Mouse (Mus musculus) embryonic facial prominence, embryonic 14.5 days (tissue): ENCODE measurements around the gene Naip5. TPM values are rescaled to one million over a fixed set of nuclear protein-coding genes. Genes with fewer than 3 reads are reported as not detected.

Experiments used
- polyA plus RNA-seq: library from polyadenylated mRNA; unstranded; fragments of >200 nt; fragmentation: Nextera tagmentation; extraction: Ambion mirVana; gene quantifications from 2 replicates; pipeline ENCODE4 v1.2.1, GENCODE M21; 2014

The Naip5 gene
- polyA plus RNA-seq, 1 experiment from 2014 or later, result 0.25 TPM

Other genes with a start within 250 kb of the Naip5 start
- gene Mccc2, start 230.7 kb downstream of the Naip5 start, polyA plus RNA-seq, result 37.5 and 44.2 TPM in 2 replicates
- gene Bdp1, start 142.3 kb downstream of the Naip5 start, polyA plus RNA-seq, result 22.6 and 23.2 TPM in 2 replicates
- 161 and 172 TPM in 2 replicates for gene Serf1, start 138.3 kb downstream of the Naip5 start, polyA plus RNA-seq
- 43.0 and 50.9 TPM in 2 replicates for gene Smn1, start 121.5 kb downstream of the Naip5 start, polyA plus RNA-seq
- 0.45 and 0.54 TPM in 2 replicates for gene Naip2, start 44.2 kb downstream of the Naip5 start, polyA plus RNA-seq
- gene Naip6, start 71.4 kb upstream of the Naip5 start, polyA plus RNA-seq, result 0.10 and 0.17 TPM in 2 replicates
- gene Naip1, start 206.5 kb upstream of the Naip5 start, polyA plus RNA-seq, result 0.04 TPM in 1 of 2 replicates, not detected in the other
- gene Gtf2h2, start 246.3 kb upstream of the Naip5 start, polyA plus RNA-seq, result 49.3 and 54.5 TPM in 2 replicates